Mouse (Mus musculus): ENCODE data around the gene Gtdc1.

DNA sequence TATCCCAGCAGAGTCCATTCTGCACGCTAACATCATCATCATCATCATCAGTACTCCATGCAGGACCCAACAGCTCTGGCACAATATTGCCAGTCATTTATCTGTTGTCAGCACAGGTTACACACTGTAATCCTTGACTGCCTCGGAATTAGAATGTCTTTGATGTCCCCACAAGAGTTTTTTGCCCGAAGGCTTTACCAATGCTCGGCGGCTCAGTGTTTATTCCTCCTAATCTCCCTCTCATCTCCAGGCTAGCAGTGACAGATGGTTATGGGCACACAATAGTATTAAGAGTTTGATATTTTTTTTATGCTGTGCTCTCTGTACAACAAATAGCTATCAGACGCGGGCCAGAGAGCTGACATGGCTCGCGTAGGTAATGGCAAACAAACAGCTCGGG is 294.9 kb downstream of the Gtdc1 start:
- no peak for TF ChIP-seq POLR2A (IDR thresholded peaks at IDR 0.05; ENCODE audit: borderline replicate concordance, control insufficient read depth, low read depth, low read length)
- TF ChIP-seq CTCF (IDR thresholded peaks at IDR 0.05; ENCODE audit: control insufficient read depth, insufficient read depth, low read length): no peak
